ENCODE assay signal across 8 mouse cellular contexts in genomic region chr13:107101598-107101997, GRCm38 (mm10).
DNase-seq lines count a peak whose midpoint lies in the region; ATAC-seq lines count a peak whose summit lies in the region.

No protein-coding gene starts in this region.

- DNase-seq in NIH3T3 (ENCODE audit: low read depth) = peak; percentile 93
- DNase-seq in cerebellum, postnatal 10 days = peak; percentile 85 to 86
- DNase-seq in frontal cortex, postnatal 10 days (ENCODE audit: low spot score in 2 of 2) = peak; percentile 76 to 84
- DNase-seq in layer of hippocampus, postnatal 25 days (ENCODE audit: extremely low spot score in 1 of 2, low spot score in 1 of 2) = peak; percentile 75 to 95
- peak; percentile 89 for DNase-seq in lung, postnatal 36 days
- peak; percentile 86 for DNase-seq in retina, postnatal 1 day
- peak; percentile 59 to 69 for DNase-seq in urinary bladder, adult 18-20 months (ENCODE audit: low spot score in 2 of 2)

- no peak overlapping the region for H3K4me2 ChIP-seq in hindbrain, embryonic 12.5 days (replicated peaks)

- H3K36me3 ChIP-seq in hindbrain, embryonic 12.5 days = no peaks in the 10 kb centered on the region

- H3K9me3 ChIP-seq in hindbrain, embryonic 12.5 days (replicated peaks) = no peaks in the 10 kb centered on the region

- 30% methylated on average over 13 of the region's 13 CpGs for WGBS in hindbrain, embryonic 12.5 days

- no peak overlapping the region for H3K27ac ChIP-seq in hindbrain, embryonic 12.5 days

- no peak overlapping the region for H3K4me3 ChIP-seq in hindbrain, embryonic 12.5 days

- ATAC-seq in hindbrain, embryonic 12.5 days (ENCODE audit: low FRiP score) = 0 out of 2 replicates have a peak, but pooled peaks have one; percentile 60

- H3K9ac ChIP-seq in hindbrain, embryonic 12.5 days = no peak overlapping the region

- H3K4me1 ChIP-seq in hindbrain, embryonic 12.5 days = no peaks in the 10 kb centered on the region

- no peaks in the 10 kb centered on the region for H3K27me3 ChIP-seq in hindbrain, embryonic 12.5 days
